Mouse (Mus musculus) stomach, adult 2 months (tissue): ENCODE measurements around the gene Nrarp. TPM values are rescaled to one million over a fixed set of nuclear protein-coding genes. Genes with fewer than 3 reads are reported as not detected.

ENCODE experiments used
- polyA plus RNA-seq: library from polyadenylated mRNA; depleted of rRNA; stranded (reverse); fragments of >200 nt; gene quantifications from 2 replicates; pipeline ENCODE4 v1.2.3, GENCODE M21; 2012; rRNA removed

The Nrarp gene
- polyA plus RNA-seq: 41.8 and 62.3 TPM in 2 replicates

GRCm38 (mm10) chr2:25180478-25180903 lies at the start of gene Nrarp:
Gene Nrarp (plus strand): TSS chr2:25180758.

GRCm38 (mm10) chr2:25196172-25196954 lies 15.8 kb downstream of the Nrarp start, which contains the start of gene Tor4a:
Gene Tor4a (minus strand): TSS chr2:25196886.

GRCm38 (mm10) chr2:25211121-25211670 lies 30.6 kb downstream of the Nrarp start, which contains the start of gene Nelfb:
Gene Nelfb (minus strand): TSS chr2:25211489.

GRCm38 (mm10) chr2:25214444-25214843 lies 33.9 kb downstream of the Nrarp start, which contains the start of gene Stpg3:
Gene Stpg3 (minus strand): TSS chr2:25214637.

GRCm38 (mm10) chr2:25218445-25218844 lies 37.9 kb downstream of the Nrarp start, which contains the start of gene Fam166a:
Gene Fam166a (plus strand): TSS chr2:25218745.

GRCm38 (mm10) chr2:25224492-25224765 lies 43.9 kb downstream of the Nrarp start, which contains the start of gene Tubb4b:
Gene Tubb4b (minus strand): TSS chr2:25224702.

Other genes starting within 250 kb of the Nrarp start
- 215 and 266 TPM in 2 replicates for gene Arrdc1, start 245.5 kb upstream of the Nrarp start, polyA plus RNA-seq
- gene Zmynd19, start 231.0 kb upstream of the Nrarp start, polyA plus RNA-seq: 1.5 and 1.8 TPM in 2 replicates
- 2.6 and 4.0 TPM in 2 replicates for gene Dph7, start 218.4 kb upstream of the Nrarp start, polyA plus RNA-seq
- 15.7 and 16.1 TPM in 2 replicates for gene Mrpl41, start 205.7 kb upstream of the Nrarp start, polyA plus RNA-seq
- 3.3 and 4.3 TPM in 2 replicates for gene Pnpla7, start 204.7 kb upstream of the Nrarp start, polyA plus RNA-seq
- 43.8 and 57.8 TPM in 2 replicates for gene Nsmf, start 126.4 kb upstream of the Nrarp start, polyA plus RNA-seq
- gene Entpd8, start 100.5 kb upstream of the Nrarp start, polyA plus RNA-seq: 6.6 and 9.0 TPM in 2 replicates
- 14.8 and 16.5 TPM in 2 replicates for gene Noxa1, start 85.6 kb upstream of the Nrarp start, polyA plus RNA-seq
- 20.0 and 23.5 TPM in 2 replicates for gene Tor4a, start 16.1 kb downstream of the Nrarp start, polyA plus RNA-seq
- gene Nelfb, start 30.7 kb downstream of the Nrarp start, polyA plus RNA-seq: 29.3 and 32.6 TPM in 2 replicates
- not detected in 2 replicates for gene Stpg3, start 33.9 kb downstream of the Nrarp start, polyA plus RNA-seq
- 0.35 TPM in 1 of 2 replicates, not detected in the other for gene Fam166a, start 38.0 kb downstream of the Nrarp start, polyA plus RNA-seq
- 278 and 313 TPM in 2 replicates for gene Tubb4b, start 43.9 kb downstream of the Nrarp start, polyA plus RNA-seq
- gene Slc34a3, start 53.6 kb downstream of the Nrarp start, polyA plus RNA-seq: 0.29 and 0.32 TPM in 2 replicates
- 0.77 and 0.82 TPM in 2 replicates for gene Rnf224, start 56.0 kb downstream of the Nrarp start, polyA plus RNA-seq
- gene Rnf208, start 61.5 kb downstream of the Nrarp start, polyA plus RNA-seq: 100 and 146 TPM in 2 replicates
- 216 and 387 TPM in 2 replicates for gene Cysrt1, start 61.7 kb downstream of the Nrarp start, polyA plus RNA-seq
- 24.8 and 31.7 TPM in 2 replicates for gene AL732309.1, start 66.1 kb downstream of the Nrarp start, polyA plus RNA-seq
- 26.1 and 51.6 TPM in 2 replicates for gene Tmem203, start 74.7 kb downstream of the Nrarp start, polyA plus RNA-seq
- 76.7 and 110 TPM in 2 replicates for gene Tprn, start 81.9 kb downstream of the Nrarp start, polyA plus RNA-seq
- 32.6 and 42.6 TPM in 2 replicates for gene Ssna1, start 91.7 kb downstream of the Nrarp start, polyA plus RNA-seq
- 38.5 and 51.1 TPM in 2 replicates for gene Anapc2, start 91.7 kb downstream of the Nrarp start, polyA plus RNA-seq
- not detected in 2 replicates for gene Tmem210, start 107.4 kb downstream of the Nrarp start, polyA plus RNA-seq
- gene Lrrc26, start 109.2 kb downstream of the Nrarp start, polyA plus RNA-seq: 120 and 141 TPM in 2 replicates
- 1.7 and 2.6 TPM in 2 replicates for gene Grin1, start 138.4 kb downstream of the Nrarp start, polyA plus RNA-seq
- 6.1 and 7.3 TPM in 2 replicates for gene Man1b1, start 151.6 kb downstream of the Nrarp start, polyA plus RNA-seq
- gene Dpp7, start 175.6 kb downstream of the Nrarp start, polyA plus RNA-seq: 15.2 and 20.7 TPM in 2 replicates
- gene Uap1l1, start 184.9 kb downstream of the Nrarp start, polyA plus RNA-seq: 26.9 and 89.2 TPM in 2 replicates
- gene Sapcd2, start 191.6 kb downstream of the Nrarp start, polyA plus RNA-seq: 16.2 and 18.1 TPM in 2 replicates
- 38.6 and 41.0 TPM in 2 replicates for gene Entpd2, start 215.1 kb downstream of the Nrarp start, polyA plus RNA-seq
- gene Npdc1, start 218.6 kb downstream of the Nrarp start, polyA plus RNA-seq: 181 and 297 TPM in 2 replicates
- 0.11 and 0.24 TPM in 2 replicates for gene Fut7, start 242.5 kb downstream of the Nrarp start, polyA plus RNA-seq
- 17.6 and 31.4 TPM in 2 replicates for gene Abca2, start 247.9 kb downstream of the Nrarp start, polyA plus RNA-seq